Mouse (Mus musculus) liver, postnatal 0 days (tissue): ENCODE measurements at regions not wholly inside any gene's neighbourhood (a gene's known extent, or its start where the extent isn't known, plus 50 kb on each side); places are given as distances from the start of the nearest gene placed in this dataset.

Experiments used
- CTCF ChIP-seq: sonication (generic); IDR thresholded peaks from 2 replicates; pipeline ENCODE4 v1.5.1; 2016; ENCODE audit warnings: antibody characterized with exemption, low read depth
- EP300 ChIP-seq: IDR thresholded peaks from 2 replicates; pipeline ENCODE4 v1.6.1; 2016; ENCODE audit warnings: antibody characterized with exemption, low read depth, mild to moderate bottlenecking

DNA sequence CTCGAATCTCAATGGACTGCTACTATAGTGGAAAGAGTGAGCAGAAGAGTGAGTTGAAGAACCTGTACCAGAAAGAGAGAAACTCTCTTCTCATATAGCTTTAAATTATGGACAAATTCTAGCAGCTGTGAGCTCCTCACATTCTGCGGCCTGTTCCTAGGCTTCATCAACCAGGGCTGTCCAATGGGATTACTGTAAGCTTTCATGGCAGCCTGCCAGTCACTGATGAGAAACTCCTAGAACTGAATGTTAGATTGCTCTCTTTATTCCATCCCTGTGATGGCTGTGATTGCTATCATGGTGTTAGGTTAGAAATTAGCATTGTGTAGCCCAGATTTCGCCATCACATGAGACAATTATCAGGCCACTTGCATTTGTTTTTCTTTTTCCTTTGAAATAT lies 1966.4 kb upstream of the Gm8797 start:
- TF ChIP-seq EP300 (no peak), CTCF (no peak)
